Mouse (Mus musculus) liver, embryonic 15.5 days (tissue): Measurements from ENCODE around the gene Slc30a3. TPM values are rescaled to one million over a fixed set of nuclear protein-coding genes. Genes with fewer than 3 reads are reported as not detected.
A peak's percentile ranks its signal among the peaks of the same experiment; 100 is the strongest.

Source experiments
- ATAC-seq: fragments of 200-750 bp; cut with Nextera tagmentation; 2 replicates; pipeline ENCODE4 v1.8.0; 2017; ENCODE audit warnings: moderate number of reproducible peaks, mild to moderate bottlenecking, moderate library complexity; ENCODE audit not compliant: insufficient read depth
- H3K27ac ChIP-seq: fragments of 300-500 bp; sonication (generic); replicated peaks from 2 replicates; pipeline ENCODE4 v1.5.1; 2015; ENCODE audit warnings: mild to moderate bottlenecking, inconsistent platforms
- H3K27me3 ChIP-seq: fragments of 300-500 bp; sonication (generic); 2 replicates; pipeline ENCODE4 v1.6.1; 2015; ENCODE audit warnings: mild to moderate bottlenecking, inconsistent platforms
- H3K36me3 ChIP-seq: fragments of 300-500 bp; sonication (generic); replicated peaks from 2 replicates; pipeline ENCODE4 v1.6.1; 2015; ENCODE audit warnings: moderate library complexity, mild to moderate bottlenecking, inconsistent platforms
- H3K4me1 ChIP-seq: fragments of 300-500 bp; sonication (generic); replicated peaks from 2 replicates; pipeline ENCODE4 v1.6.1; 2015; ENCODE audit warnings: inconsistent platforms
- H3K4me2 ChIP-seq: fragments of 300-500 bp; sonication (generic); 2 replicates; pipeline ENCODE4 v1.6.1; 2015; ENCODE audit warnings: moderate library complexity, mild to moderate bottlenecking, inconsistent platforms
- H3K4me3 ChIP-seq: fragments of 300-500 bp; sonication (generic); replicated peaks from 2 replicates; pipeline ENCODE4 v1.5.1; 2015; ENCODE audit warnings: mild to moderate bottlenecking, inconsistent platforms
- H3K9ac ChIP-seq: fragments of 300-500 bp; sonication (generic); 2 replicates; pipeline ENCODE4 v1.6.1; 2015; ENCODE audit warnings: moderate library complexity, mild to moderate bottlenecking, inconsistent platforms
- H3K9me3 ChIP-seq: fragments of 300-500 bp; sonication (generic); replicated peaks from 2 replicates; pipeline ENCODE4 v1.6.1; 2016; ENCODE audit warnings: inconsistent platforms
- WGBS: fragments of 180-500 bp; shearing (Covaris S2); methylation state at CpG from one replicate; pipeline ENCODE4 v1.1.7; 2015; ENCODE audit warnings: mixed read lengths; ENCODE audit not compliant: insufficient replicate concordance; 5-methylcytosine and 5-hydroxymethylcytosine counted together
- polyA plus RNA-seq: library from polyadenylated mRNA; unstranded; fragments of >200 nt; fragmentation: Nextera tagmentation; extraction: Ambion mirVana; gene quantifications from 2 replicates; pipeline ENCODE4 v1.2.1, GENCODE M21; 2015

Gene Slc30a3
- polyA plus RNA-seq, 1 experiment from 2014 or later: 0.35 TPM

- H3K27me3 ChIP-seq: peaks cover 99% of the 10 kb centered on the region
- no peak for ATAC-seq
- no peak overlapping the region for H3K9ac ChIP-seq
Observed at GRCm38 (mm10) chr5:31092231-31092975, 15.6 kb downstream of the Slc30a3 start.

GRCm38 (mm10) chr5:31087131-31087530 is 20.9 kb downstream of the Slc30a3 start:
- ATAC-seq: no peak
- Histone ChIP-seq H3K9me3 (no peaks in the 10 kb centered on the region), H3K4me2 (no peak overlapping the region), H3K36me3 (no peaks in the 10 kb centered on the region), H3K9ac (no peak overlapping the region), H3K27me3 (peaks cover 72% of the 10 kb centered on the region), H3K27ac (no peak overlapping the region), H3K4me3 (no peak overlapping the region), H3K4me1 (peaks cover 8% of the 10 kb centered on the region; the same call in 1 of the 2 replicates)
- WGBS: 71% methylated on average over 2 of the region's 2 CpGs

More at GRCm38 (mm10) chr5:31092231-31092975, 15.6 kb downstream of the Slc30a3 start:
- WGBS: 4% methylated on average over 53 of the region's 53 CpGs
- Histone ChIP-seq H3K4me2 (peak overlapping the region; percentile 65), H3K27ac (no peak overlapping the region), H3K4me3 (peak overlapping the region; percentile 44), H3K4me1 (peaks cover 19% of the 10 kb centered on the region), H3K9me3 (no peaks in the 10 kb centered on the region), H3K36me3 (no peaks in the 10 kb centered on the region)

GRCm38 (mm10) chr5:31086606-31087005 is 21.4 kb downstream of the Slc30a3 start:
- H3K9ac ChIP-seq: no peak overlapping the region
- 32% methylated on average over 7 of the region's 7 CpGs for WGBS
- H3K9me3 ChIP-seq: no peaks in the 10 kb centered on the region
- H3K27me3 ChIP-seq: peaks cover 67% of the 10 kb centered on the region
- no peak overlapping the region for H3K27ac ChIP-seq
- H3K4me1 ChIP-seq: peaks cover 8% of the 10 kb centered on the region; the same call in 1 of the 2 replicates
- no peak for ATAC-seq
- no peak overlapping the region for H3K4me2 ChIP-seq
- no peak overlapping the region for H3K4me3 ChIP-seq
- H3K36me3 ChIP-seq: no peaks in the 10 kb centered on the region

- 26% methylated on average over 8 of the region's 8 CpGs for WGBS
- no peak overlapping the region for H3K4me3 ChIP-seq
- no peaks in the 10 kb centered on the region for H3K36me3 ChIP-seq
- no peaks in the 10 kb centered on the region for H3K9me3 ChIP-seq
- no peak overlapping the region for H3K27ac ChIP-seq
- H3K4me1 ChIP-seq: peaks cover 8% of the 10 kb centered on the region; the same call in 1 of the 2 replicates
- ATAC-seq: no peak
- no peak overlapping the region for H3K4me2 ChIP-seq
- H3K9ac ChIP-seq: no peak overlapping the region
- peaks cover 40% of the 10 kb centered on the region for H3K27me3 ChIP-seq
Observed at GRCm38 (mm10) chr5:31083949-31084348, 24.1 kb downstream of the Slc30a3 start.

- H3K4me2 ChIP-seq: no peak overlapping the region; the same call in 1 of the 2 replicates
- WGBS: 18% methylated on average over 12 of the region's 12 CpGs
- H3K4me3 ChIP-seq: no peak overlapping the region
Observed at GRCm38 (mm10) chr5:31082935-31083625, 25.0 kb downstream of the Slc30a3 start.

GRCm38 (mm10) chr5:31082355-31082754 is 25.7 kb downstream of the Slc30a3 start:
- no peak overlapping the region for H3K4me3 ChIP-seq
- no peak overlapping the region; the same call in 1 of the 2 replicates for H3K4me2 ChIP-seq
- ATAC-seq: no peak
- 9% methylated on average over 5 of the region's 5 CpGs for WGBS
- peaks cover 14% of the 10 kb centered on the region for H3K36me3 ChIP-seq
- peaks cover 25% of the 10 kb centered on the region; the same call in 1 of the 2 replicates for H3K27me3 ChIP-seq
- H3K4me1 ChIP-seq: peaks cover 8% of the 10 kb centered on the region; the same call in 1 of the 2 replicates
- H3K9me3 ChIP-seq: no peaks in the 10 kb centered on the region
- H3K9ac ChIP-seq: no peak overlapping the region
- H3K27ac ChIP-seq: no peak overlapping the region

More at GRCm38 (mm10) chr5:31082935-31083625, 25.0 kb downstream of the Slc30a3 start:
- H3K4me1 ChIP-seq: peaks cover 8% of the 10 kb centered on the region; the same call in 1 of the 2 replicates
- H3K9me3 ChIP-seq: no peaks in the 10 kb centered on the region
- ATAC-seq: no peak
- no peak overlapping the region for H3K27ac ChIP-seq
- no peak overlapping the region for H3K9ac ChIP-seq
- H3K27me3 ChIP-seq: peaks cover 32% of the 10 kb centered on the region
- peaks cover 7% of the 10 kb centered on the region for H3K36me3 ChIP-seq

GRCm38 (mm10) chr5:31081386-31081785 is 26.7 kb downstream of the Slc30a3 start:
- Histone ChIP-seq H3K4me3 (no peak overlapping the region), H3K9ac (no peak overlapping the region), H3K9me3 (no peaks in the 10 kb centered on the region), H3K4me1 (peaks cover 8% of the 10 kb centered on the region; the same call in 1 of the 2 replicates), H3K27ac (no peak overlapping the region), H3K36me3 (peaks cover 24% of the 10 kb centered on the region), H3K27me3 (peaks cover 21% of the 10 kb centered on the region; the same call in 1 of the 2 replicates), H3K4me2 (no peak overlapping the region)
- WGBS: 72% methylated on average over 3 of the region's 3 CpGs
- no peak for ATAC-seq

GRCm38 (mm10) chr5:31080795-31081164 is 27.3 kb downstream of the Slc30a3 start:
- Histone ChIP-seq H3K9ac (no peak overlapping the region), H3K4me1 (peaks cover 8% of the 10 kb centered on the region; the same call in 1 of the 2 replicates), H3K36me3 (peaks cover 30% of the 10 kb centered on the region), H3K27ac (no peak overlapping the region), H3K4me3 (no peak overlapping the region), H3K27me3 (peaks cover 14% of the 10 kb centered on the region; the same call in 1 of the 2 replicates), H3K4me2 (no peak overlapping the region), H3K9me3 (no peaks in the 10 kb centered on the region)
- 50% methylated on average over 3 of the region's 3 CpGs for WGBS
- ATAC-seq: no peak

GRCm38 (mm10) chr5:31080059-31080794 is 27.8 kb downstream of the Slc30a3 start:
- Histone ChIP-seq H3K9me3 (no peaks in the 10 kb centered on the region), H3K4me3 (no peak overlapping the region), H3K4me2 (no peak overlapping the region), H3K9ac (no peak overlapping the region), H3K36me3 (peaks cover 35% of the 10 kb centered on the region), H3K27ac (no peak overlapping the region), H3K4me1 (peaks cover 8% of the 10 kb centered on the region; the same call in 1 of the 2 replicates), H3K27me3 (0 out of 2 replicates have a peak, but pooled peaks cover 12% of the 10 kb centered on the region)
- 74% methylated on average over 13 of the region's 13 CpGs for WGBS
- ATAC-seq: no peak

GRCm38 (mm10) chr5:31076346-31076745 is 31.7 kb downstream of the Slc30a3 start:
- Histone ChIP-seq H3K27me3 (no peaks in the 10 kb centered on the region), H3K4me3 (no peak overlapping the region), H3K4me1 (no peaks in the 10 kb centered on the region), H3K9me3 (no peaks in the 10 kb centered on the region), H3K4me2 (no peak overlapping the region), H3K27ac (no peak overlapping the region), H3K36me3 (peaks cover 74% of the 10 kb centered on the region), H3K9ac (no peak overlapping the region)
- 84% methylated on average over 13 of the region's 13 CpGs for WGBS
- no peak for ATAC-seq
